Mouse (Mus musculus): ENCODE data around the gene Rnf222.

The Rnf222 gene

GRCm38 (mm10) chr11:68888253-68888652 lies at the start of gene Rnf222:
Gene Rnf222, plus strand, starts transcription at chr11:68888553.
- no peaks in the 10 kb centered on the region for H3K36me3 ChIP-seq (ENCODE audit: insufficient read depth, low read length)
- H3K9me3 ChIP-seq (ENCODE audit: low read length), result no peaks in the 10 kb centered on the region
- TF ChIP-seq CTCF (conservative IDR thresholded peaks at IDR 0.05; ENCODE audit: low read length) (no peak), POU5F1 (IDR thresholded peaks at IDR 0.05; ENCODE audit: borderline replicate concordance, low read length) (no peak), NANOG (IDR thresholded peaks at IDR 0.05; ENCODE audit: borderline replicate concordance, low read length) (no peak)
- H3K27me3 ChIP-seq (ENCODE audit: insufficient read depth, low read length), result peaks cover 22% of the 10 kb centered on the region
- H3K4me3 ChIP-seq (replicated peaks; ENCODE audit: low read length), result no peak within 1 kb of the TSS
- H3K4me1 ChIP-seq (replicated peaks; ENCODE audit: low read depth, low read length), result peaks cover 17% of the 10 kb centered on the region

DNA sequence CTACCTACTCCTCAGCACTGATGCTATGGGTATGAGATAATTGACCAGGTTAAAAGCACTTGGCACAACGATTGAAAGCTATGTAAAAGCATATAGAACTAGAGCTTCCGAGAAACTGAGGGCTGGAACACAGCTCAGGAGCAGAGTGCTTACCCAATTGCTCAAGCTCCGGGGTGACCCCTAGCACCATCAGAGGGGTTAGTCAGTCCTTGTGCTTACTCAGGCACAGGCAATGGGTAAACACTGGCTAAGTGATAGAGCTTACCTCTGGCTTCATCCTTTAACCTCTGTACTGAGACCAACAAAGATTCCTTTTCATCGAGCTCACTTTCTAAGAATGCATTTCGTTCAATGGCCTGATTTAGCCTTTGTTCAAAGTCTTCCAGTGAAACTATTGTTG lies 48.7 kb upstream of the Rnf222 start:
- Histone ChIP-seq H3K27me3 (ENCODE audit: insufficient read depth, low read length) (no peaks in the 10 kb centered on the region), H3K4me1 (replicated peaks; ENCODE audit: low read depth, low read length) (no peaks in the 10 kb centered on the region; the same call in none of the 2 replicates), H3K4me3 (replicated peaks; ENCODE audit: low read length) (no peak overlapping the region), H3K9me3 (ENCODE audit: low read length) (no peaks in the 10 kb centered on the region), H3K36me3 (ENCODE audit: insufficient read depth, low read length) (peaks cover 60% of the 10 kb centered on the region)
- no peak for TF ChIP-seq CTCF (conservative IDR thresholded peaks at IDR 0.05; ENCODE audit: low read length)
- TF ChIP-seq NANOG (IDR thresholded peaks at IDR 0.05; ENCODE audit: borderline replicate concordance, low read length), result no peak
- no peak for TF ChIP-seq POU5F1 (IDR thresholded peaks at IDR 0.05; ENCODE audit: borderline replicate concordance, low read length)

GRCm38 (mm10) chr11:68850862-68851261 lies 37.5 kb upstream of the Rnf222 start:
- no peaks in the 10 kb centered on the region for H3K27me3 ChIP-seq (ENCODE audit: insufficient read depth, low read length)
- no peak overlapping the region for H3K4me3 ChIP-seq (replicated peaks; ENCODE audit: low read length)
- H3K36me3 ChIP-seq (ENCODE audit: insufficient read depth, low read length), result peaks cover 6% of the 10 kb centered on the region; the same call in 1 of the 2 replicates
- H3K9me3 ChIP-seq (ENCODE audit: low read length), result no peaks in the 10 kb centered on the region
- TF ChIP-seq NANOG (IDR thresholded peaks at IDR 0.05; ENCODE audit: borderline replicate concordance, low read length) (no peak), POU5F1 (IDR thresholded peaks at IDR 0.05; ENCODE audit: borderline replicate concordance, low read length) (no peak)
- H3K4me1 ChIP-seq (replicated peaks; ENCODE audit: low read depth, low read length), result peaks cover 42% of the 10 kb centered on the region

DNA sequence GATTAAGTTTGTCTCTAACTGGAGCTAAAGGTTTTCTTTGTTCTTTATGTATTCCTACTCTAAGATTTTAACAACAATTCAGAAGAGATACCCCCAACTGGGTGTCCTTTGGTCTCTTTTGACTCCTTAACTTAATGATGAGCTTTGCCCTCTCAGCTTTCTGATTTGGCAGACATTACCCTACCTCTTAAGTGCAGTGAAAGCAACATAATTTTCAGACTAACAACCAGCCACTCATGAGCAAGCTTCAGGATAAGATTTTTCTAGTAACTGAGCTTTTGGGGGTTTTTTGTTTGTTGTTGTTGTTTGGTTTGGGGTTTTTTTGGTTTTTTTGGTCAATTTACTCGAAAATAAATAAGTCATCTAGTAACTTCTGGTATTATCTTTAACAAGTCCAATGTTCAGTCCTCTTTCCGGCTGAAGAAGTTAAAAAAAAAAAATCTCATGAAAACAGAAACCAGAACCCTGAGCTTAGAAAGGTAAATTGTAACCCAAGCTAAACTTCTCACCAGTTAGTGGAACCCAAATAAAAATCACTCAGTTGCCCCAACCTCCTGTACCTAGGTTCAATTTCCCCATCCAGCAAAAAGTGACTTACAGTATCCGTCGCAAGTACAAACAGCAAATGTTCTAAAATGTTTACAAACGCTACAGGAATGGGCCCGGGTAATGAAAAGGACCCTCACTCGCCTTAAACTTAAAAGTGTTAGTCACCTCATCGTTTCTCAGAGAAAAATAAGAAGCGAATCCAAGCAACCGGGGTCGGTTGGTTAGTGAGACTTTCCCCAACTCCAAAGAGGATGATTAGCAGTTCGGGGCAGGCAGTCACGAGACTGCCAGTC lies 36.5 kb upstream of the Rnf222 start:
- Histone ChIP-seq H3K27me3 (ENCODE audit: insufficient read depth, low read length) (no peaks in the 10 kb centered on the region), H3K9me3 (ENCODE audit: low read length) (no peaks in the 10 kb centered on the region), H3K4me1 (replicated peaks; ENCODE audit: low read depth, low read length) (peaks cover 44% of the 10 kb centered on the region), H3K4me3 (replicated peaks; ENCODE audit: low read length) (peak overlapping the region; percentile 99), H3K36me3 (ENCODE audit: insufficient read depth, low read length) (peaks cover 6% of the 10 kb centered on the region; the same call in 1 of the 2 replicates)
- TF ChIP-seq CTCF (conservative IDR thresholded peaks at IDR 0.05; ENCODE audit: low read length), result no peak
- TF ChIP-seq NANOG (IDR thresholded peaks at IDR 0.05; ENCODE audit: borderline replicate concordance, low read length), result no peak
- no peak for TF ChIP-seq POU5F1 (IDR thresholded peaks at IDR 0.05; ENCODE audit: borderline replicate concordance, low read length)

DNA sequence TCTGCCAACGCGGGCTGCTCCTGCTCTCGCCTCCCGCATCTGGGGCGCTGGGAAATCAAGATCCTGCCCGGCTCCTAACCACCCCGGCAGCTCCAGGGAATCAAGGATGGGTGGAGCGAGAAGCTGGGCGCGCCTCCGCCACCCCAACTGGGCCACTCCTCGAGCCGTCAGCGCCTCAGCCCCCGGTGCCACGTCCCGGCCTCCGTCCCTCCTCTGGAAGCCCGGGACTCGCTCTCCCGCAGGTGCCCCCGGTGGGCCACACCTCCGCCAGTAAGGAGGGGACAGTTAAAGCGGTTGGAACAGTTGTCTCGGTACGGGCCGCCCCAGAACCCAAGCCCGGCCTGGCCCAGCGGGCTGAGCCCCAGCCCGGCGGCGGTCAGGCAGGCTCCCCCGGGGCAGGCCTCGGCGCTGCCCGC lies 35.9 kb upstream of the Rnf222 start:
- TF ChIP-seq CTCF (conservative IDR thresholded peaks at IDR 0.05; ENCODE audit: low read length) (no peak), NANOG (IDR thresholded peaks at IDR 0.05; ENCODE audit: borderline replicate concordance, low read length) (no peak), POU5F1 (IDR thresholded peaks at IDR 0.05; ENCODE audit: borderline replicate concordance, low read length) (no peak)
- Histone ChIP-seq H3K36me3 (ENCODE audit: insufficient read depth, low read length) (peaks cover 6% of the 10 kb centered on the region; the same call in 1 of the 2 replicates), H3K27me3 (ENCODE audit: insufficient read depth, low read length) (no peaks in the 10 kb centered on the region), H3K4me3 (replicated peaks; ENCODE audit: low read length) (peak overlapping the region; percentile 99), H3K4me1 (replicated peaks; ENCODE audit: low read depth, low read length) (peaks cover 44% of the 10 kb centered on the region), H3K9me3 (ENCODE audit: low read length) (no peaks in the 10 kb centered on the region)

DNA sequence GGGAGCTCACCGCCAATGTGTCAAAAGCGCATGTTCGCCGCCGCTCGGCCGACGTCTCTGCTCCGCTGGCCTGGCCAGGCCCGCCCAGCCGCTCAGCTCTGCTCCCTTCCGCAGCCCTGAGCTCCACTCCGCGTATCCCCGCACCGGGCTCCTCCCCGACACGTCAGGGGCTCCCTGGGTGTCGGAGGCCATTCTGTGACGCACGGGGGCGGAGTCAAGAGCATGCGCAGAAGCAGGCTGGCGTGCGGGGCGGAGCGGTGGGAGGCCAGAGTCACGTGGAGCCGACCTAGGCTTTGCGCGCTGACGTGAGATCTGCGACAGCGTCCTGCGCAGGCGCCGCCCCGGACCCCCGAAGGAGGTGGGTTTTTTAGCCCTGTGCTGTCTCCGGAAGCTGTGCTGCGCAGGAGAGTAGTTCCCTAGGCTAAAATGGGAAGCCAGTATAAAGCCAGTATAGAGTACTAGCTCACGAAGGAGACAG lies 35.4 kb upstream of the Rnf222 start:
- Histone ChIP-seq H3K36me3 (ENCODE audit: insufficient read depth, low read length) (peaks cover 6% of the 10 kb centered on the region; the same call in 1 of the 2 replicates), H3K4me3 (replicated peaks; ENCODE audit: low read length) (peak overlapping the region; percentile 99), H3K4me1 (replicated peaks; ENCODE audit: low read depth, low read length) (peaks cover 44% of the 10 kb centered on the region), H3K27me3 (ENCODE audit: insufficient read depth, low read length) (no peaks in the 10 kb centered on the region), H3K9me3 (ENCODE audit: low read length) (no peaks in the 10 kb centered on the region)
- TF ChIP-seq POU5F1 (IDR thresholded peaks at IDR 0.05; ENCODE audit: borderline replicate concordance, low read length) (no peak), NANOG (IDR thresholded peaks at IDR 0.05; ENCODE audit: borderline replicate concordance, low read length) (no peak), CTCF (conservative IDR thresholded peaks at IDR 0.05; ENCODE audit: low read length) (no peak)

- Histone ChIP-seq H3K36me3 (ENCODE audit: insufficient read depth, low read length) (peaks cover 3% of the 10 kb centered on the region; the same call in 1 of the 2 replicates), H3K27me3 (ENCODE audit: insufficient read depth, low read length) (no peaks in the 10 kb centered on the region), H3K4me1 (replicated peaks; ENCODE audit: low read depth, low read length) (peaks cover 46% of the 10 kb centered on the region), H3K4me3 (replicated peaks; ENCODE audit: low read length) (peak overlapping the region; percentile 99), H3K9me3 (ENCODE audit: low read length) (no peaks in the 10 kb centered on the region)
- TF ChIP-seq CTCF (conservative IDR thresholded peaks at IDR 0.05; ENCODE audit: low read length), result no peak
- TF ChIP-seq POU5F1 (IDR thresholded peaks at IDR 0.05; ENCODE audit: borderline replicate concordance, low read length), result no peak
- no peak for TF ChIP-seq NANOG (IDR thresholded peaks at IDR 0.05; ENCODE audit: borderline replicate concordance, low read length)
Measured at GRCm38 (mm10) chr11:68853611-68854401, 34.5 kb upstream of the Rnf222 start.

- no peak for TF ChIP-seq POU5F1 (IDR thresholded peaks at IDR 0.05; ENCODE audit: borderline replicate concordance, low read length)
- Histone ChIP-seq H3K9me3 (ENCODE audit: low read length) (no peaks in the 10 kb centered on the region), H3K36me3 (ENCODE audit: insufficient read depth, low read length) (no peaks in the 10 kb centered on the region), H3K27me3 (ENCODE audit: insufficient read depth, low read length) (no peaks in the 10 kb centered on the region), H3K4me1 (replicated peaks; ENCODE audit: low read depth, low read length) (peaks cover 50% of the 10 kb centered on the region), H3K4me3 (replicated peaks; ENCODE audit: low read length) (no peak overlapping the region)
Measured at GRCm38 (mm10) chr11:68854621-68855020, 33.7 kb upstream of the Rnf222 start.

All from E14TG2a.4 (cell line).